Mouse (Mus musculus): Measurements from ENCODE around the gene Nxf3.
"Not testable (repeated sequence)": the region's sequence is repeated elsewhere in the genome, so short reads cannot be mapped to it uniquely, and the experiment has no call there.

Gene Nxf3

GRCm38 (mm10) chrX:136085155-136085554, at the start of gene Nxf3:
Gene Nxf3, minus strand, starts transcription at chrX:136085255.
- no peak for DNase-seq

GRCm38 (mm10) chrX:136127744-136128064, 42.6 kb upstream of the Nxf3 start:
- peak; percentile 52 to 60 for DNase-seq

GRCm38 (mm10) chrX:136127038-136127743, 42.1 kb upstream of the Nxf3 start:
- DNase-seq = no peak

- DNase-seq = peak in 1 of 2 experiments; percentile 29
These were observed 30.4 kb upstream of the Nxf3 start for GRCm38 (mm10) chrX:136115419-136115961.

GRCm38 (mm10) chrX:136115015-136115414, 30.0 kb upstream of the Nxf3 start:
- no peak for DNase-seq

GRCm38 (mm10) chrX:136107942-136108341, 22.9 kb upstream of the Nxf3 start:
- DNase-seq = peak; percentile 36 to 41

GRCm38 (mm10) chrX:136104724-136105088, 19.7 kb upstream of the Nxf3 start:
- DNase-seq = no peak

- DNase-seq = no peak
These were observed 19.1 kb upstream of the Nxf3 start for GRCm38 (mm10) chrX:136104046-136104723.

- DNase-seq = no peak
These were observed 9.4 kb upstream of the Nxf3 start for GRCm38 (mm10) chrX:136094421-136094820.

GRCm38 (mm10) chrX:136092497-136093279, 7.6 kb upstream of the Nxf3 start:
- no peak for DNase-seq

- not testable (repeated sequence) for DNase-seq
These were observed 17.0 kb downstream of the Nxf3 start, which contains the start of gene Bex2 for GRCm38 (mm10) chrX:136068020-136068419. Gene Bex2, minus strand, starts transcription at chrX:136068236.

GRCm38 (mm10) chrX:136067201-136067991, 17.7 kb downstream of the Nxf3 start:
- DNase-seq = not testable (repeated sequence)

GRCm38 (mm10) chrX:136060698-136061097, 24.4 kb downstream of the Nxf3 start:
- no peak for DNase-seq

GRCm38 (mm10) chrX:136051219-136051618, 33.8 kb downstream of the Nxf3 start:
- no peak for DNase-seq

GRCm38 (mm10) chrX:136047528-136047927, 37.5 kb downstream of the Nxf3 start:
- DNase-seq = peak; percentile 40 to 73

- no peak for DNase-seq
These were observed 41.3 kb downstream of the Nxf3 start for GRCm38 (mm10) chrX:136043726-136044125.

- peak in 1 of 2 experiments; percentile 48 for DNase-seq
These were observed 52.0 kb downstream of the Nxf3 start, which contains the start of gene Arxes1 for GRCm38 (mm10) chrX:136032799-136033763. Gene Arxes1, plus strand, starts transcription at chrX:136033367.

- DNase-seq = no peak
These were observed 54.7 kb downstream of the Nxf3 start for GRCm38 (mm10) chrX:136030331-136030730.

Data from kidney, postnatal 25 days (tissue).